Mouse (Mus musculus) ES-Bruce4 (cell line): ENCODE data around the gene Olfr39. TPM values are rescaled to one million over a fixed set of nuclear protein-coding genes. Genes with fewer than 3 reads are reported as not detected.
"Not testable (repeated sequence)": the region's sequence is repeated elsewhere in the genome, so short reads cannot be mapped to it uniquely, and the experiment has no call there.

Source experiments
- H3K27ac ChIP-seq: 2 replicates; pipeline ENCODE4 v1.5.1; 2012; ENCODE audit warnings: low read length, inconsistent platforms; ENCODE audit not compliant: insufficient read depth
- H3K27me3 ChIP-seq: 2 replicates; pipeline ENCODE4 v1.6.1; 2012; ENCODE audit warnings: mild to moderate bottlenecking, low read length, inconsistent platforms; ENCODE audit not compliant: control insufficient read depth, poor library complexity, insufficient read depth, severe bottlenecking
- H3K36me3 ChIP-seq: 2 replicates; pipeline ENCODE4 v1.6.1; 2012; ENCODE audit warnings: inconsistent platforms, mild to moderate bottlenecking, low read length, moderate library complexity; ENCODE audit not compliant: control insufficient read depth, poor library complexity, insufficient read depth, severe bottlenecking
- H3K4me1 ChIP-seq: one replicate; pipeline ENCODE4 v1.8.1; 2011; ENCODE audit warnings: low read length; ENCODE audit not compliant: control insufficient read depth, insufficient read depth
- H3K4me3 ChIP-seq: 2 replicates; pipeline ENCODE4 v1.5.1; 2011; ENCODE audit warnings: low read depth, mild to moderate bottlenecking, low read length
- H3K9ac ChIP-seq: 2 replicates; pipeline ENCODE4 v1.6.1; 2012; ENCODE audit warnings: low read depth, mild to moderate bottlenecking, inconsistent platforms; ENCODE audit not compliant: poor library complexity, severe bottlenecking
- H3K9me3 ChIP-seq: replicated peaks from 2 replicates; pipeline ENCODE4 v1.6.1; 2012; ENCODE audit warnings: mild to moderate bottlenecking, low read length, inconsistent platforms; ENCODE audit not compliant: control insufficient read depth, poor library complexity, insufficient read depth, severe bottlenecking
- CTCF ChIP-seq: IDR thresholded peaks from one replicate; pipeline ENCODE4 v1.8.1; 2011; ENCODE audit warnings: low read depth, low read length
- EP300 ChIP-seq: IDR thresholded peaks from 2 replicates; pipeline ENCODE4 v1.6.1; 2011; ENCODE audit warnings: low read depth, low read length; ENCODE audit not compliant: insufficient read depth
- POLR2A ChIP-seq: IDR thresholded peaks from one replicate; pipeline ENCODE4 v1.8.1; 2011; ENCODE audit warnings: low read length; ENCODE audit not compliant: insufficient read depth
- polyA plus RNA-seq: library from polyadenylated mRNA; stranded (reverse); fragments of >200 nt; gene quantifications from 2 replicates; pipeline ENCODE4 v1.2.4, GENCODE M21; 2011; ENCODE audit warnings: low read depth; ENCODE audit not compliant: missing spikeins, insufficient read depth, insufficient read length

The Olfr39 gene
- polyA plus RNA-seq, result not detected in 2 replicates

GRCm38 (mm10) chr9:20282051-20282450 lies at the start of gene Olfr39:
Gene Olfr39, plus strand, starts transcription at chr9:20282351.
- Histone ChIP-seq H3K4me1 (no peaks in the 10 kb centered on the region), H3K27ac (no peak within 1 kb of the TSS), H3K27me3 (no peaks in the 10 kb centered on the region), H3K9me3 (no peaks in the 10 kb centered on the region), H3K9ac (no peak within 1 kb of the TSS), H3K4me3 (no peak within 1 kb of the TSS), H3K36me3 (no peaks in the 10 kb centered on the region)
- no peak for TF ChIP-seq CTCF
- TF ChIP-seq POLR2A, result no peak
- TF ChIP-seq EP300, result no peak

GRCm38 (mm10) chr9:20236819-20237218 lies 45.3 kb upstream of the Olfr39 start, which contains the start of gene Olfr872:
Gene Olfr872, plus strand, starts transcription at chr9:20237119.
- H3K27me3 ChIP-seq, result no peaks in the 10 kb centered on the region
- no peaks in the 10 kb centered on the region for H3K4me1 ChIP-seq
- no peak for TF ChIP-seq EP300
- TF ChIP-seq CTCF, result no peak
- TF ChIP-seq POLR2A, result no peak
- H3K36me3 ChIP-seq, result no peaks in the 10 kb centered on the region
- H3K27ac ChIP-seq, result no peak within 1 kb of the TSS
- H3K9ac ChIP-seq, result no peak within 1 kb of the TSS
- no peak within 1 kb of the TSS for H3K4me3 ChIP-seq
- 0 out of 2 replicates have a peak, but pooled peaks cover 6% of the 10 kb centered on the region for H3K9me3 ChIP-seq

GRCm38 (mm10) chr9:20237378-20237777 lies 44.8 kb upstream of the Olfr39 start:
- no peak overlapping the region for H3K4me3 ChIP-seq
- H3K9me3 ChIP-seq, result 0 out of 2 replicates have a peak, but pooled peaks cover 6% of the 10 kb centered on the region
- H3K27me3 ChIP-seq, result no peaks in the 10 kb centered on the region
- no peaks in the 10 kb centered on the region for H3K4me1 ChIP-seq
- no peak for TF ChIP-seq EP300
- TF ChIP-seq CTCF, result no peak
- H3K9ac ChIP-seq, result no peak overlapping the region
- H3K36me3 ChIP-seq, result no peaks in the 10 kb centered on the region
- H3K27ac ChIP-seq, result no peak overlapping the region

- H3K36me3 ChIP-seq, H3K27ac ChIP-seq, H3K4me1 ChIP-seq, H3K4me3 ChIP-seq, H3K9me3 ChIP-seq, H3K27me3 ChIP-seq, H3K9ac ChIP-seq: not testable (repeated sequence)
- TF ChIP-seq EP300, result peak; percentile 75; the same call in 1 of the 2 replicates
Measured at GRCm38 (mm10) chr9:20295562-20295961, 13.4 kb downstream of the Olfr39 start.

- Histone ChIP-seq H3K9ac (no peak within 1 kb of the TSS), H3K27me3 (no peaks in the 10 kb centered on the region), H3K4me1 (no peaks in the 10 kb centered on the region), H3K4me3 (no peak within 1 kb of the TSS), H3K9me3 (no peaks in the 10 kb centered on the region), H3K27ac (no peak within 1 kb of the TSS), H3K36me3 (no peaks in the 10 kb centered on the region)
- TF ChIP-seq EP300, result no peak
- no peak for TF ChIP-seq CTCF
- TF ChIP-seq POLR2A, result no peak
Measured at GRCm38 (mm10) chr9:20298232-20298631, 16.1 kb downstream of the Olfr39 start, which contains the start of gene Olfr873. Gene Olfr873, plus strand, starts transcription at chr9:20298532.

- no peaks in the 10 kb centered on the region for H3K36me3 ChIP-seq
- no peak for TF ChIP-seq EP300
- no peak for TF ChIP-seq CTCF
- no peak for TF ChIP-seq POLR2A
- H3K9me3 ChIP-seq, result no peaks in the 10 kb centered on the region
- H3K4me1 ChIP-seq, result no peaks in the 10 kb centered on the region
- H3K4me3 ChIP-seq, result no peak within 1 kb of the TSS
- H3K27me3 ChIP-seq, result no peaks in the 10 kb centered on the region
- H3K27ac ChIP-seq, result no peak within 1 kb of the TSS
- H3K9ac ChIP-seq, result no peak within 1 kb of the TSS
Measured at GRCm38 (mm10) chr9:20335994-20336393, 53.8 kb downstream of the Olfr39 start, which contains the start of gene Olfr18. Gene Olfr18, minus strand, starts transcription at chr9:20336094.

Other genes starting within 250 kb of the Olfr39 start
- not detected in 2 replicates for gene Olfr867, start 224.8 kb upstream of the Olfr39 start, polyA plus RNA-seq
- not detected in 2 replicates for gene Olfr868, start 183.7 kb upstream of the Olfr39 start, polyA plus RNA-seq
- not detected in 2 replicates for gene Olfr869, start 153.3 kb upstream of the Olfr39 start, polyA plus RNA-seq
- gene Olfr870, start 108.3 kb upstream of the Olfr39 start, polyA plus RNA-seq, result not detected in 2 replicates
- not detected in 2 replicates for gene Olfr871, start 70.1 kb upstream of the Olfr39 start, polyA plus RNA-seq
- gene Olfr872, start 45.2 kb upstream of the Olfr39 start, polyA plus RNA-seq, result not detected in 2 replicates
- 0.78 and 0.87 TPM in 2 replicates for gene Olfr873, start 16.2 kb downstream of the Olfr39 start, polyA plus RNA-seq
- gene Olfr18, start 53.7 kb downstream of the Olfr39 start, polyA plus RNA-seq, result not detected in 2 replicates
- gene Zfp560, start 102.8 kb downstream of the Olfr39 start, polyA plus RNA-seq, result 5.3 and 7.3 TPM in 2 replicates
- gene Zfp26, start 177.8 kb downstream of the Olfr39 start, polyA plus RNA-seq, result 28.6 and 30.7 TPM in 2 replicates
- gene Zfp426, start 210.4 kb downstream of the Olfr39 start, polyA plus RNA-seq, result 17.5 and 19.4 TPM in 2 replicates
- gene Zfp266, start 239.1 kb downstream of the Olfr39 start, polyA plus RNA-seq, result 113 and 128 TPM in 2 replicates